Mouse (Mus musculus) E14TG2a.4 (cell line): ENCODE data around the gene Trp73.
A peak's percentile ranks its signal among the peaks of the same experiment; 100 is the strongest.

Experiments used
- H3K27me3 ChIP-seq: 2 replicates; pipeline ENCODE4 v1.6.1; 2014; ENCODE audit warnings: low read length, control low read depth; ENCODE audit not compliant: insufficient read depth
- H3K36me3 ChIP-seq: 2 replicates; pipeline ENCODE4 v1.6.1; 2014; ENCODE audit warnings: low read length, control low read depth; ENCODE audit not compliant: insufficient read depth
- H3K4me1 ChIP-seq: replicated peaks from 2 replicates; pipeline ENCODE4 v1.6.1; 2014; ENCODE audit warnings: low read depth, low read length, control low read depth
- H3K4me3 ChIP-seq: replicated peaks from 2 replicates; pipeline ENCODE4 v1.5.1; 2014; ENCODE audit warnings: mild to moderate bottlenecking, low read length
- H3K9me3 ChIP-seq: 2 replicates; pipeline ENCODE4 v1.6.1; 2014; ENCODE audit warnings: low read length, control low read depth
- CTCF ChIP-seq: conservative IDR thresholded peaks from 2 replicates; pipeline ENCODE4 v1.5.1; 2014; ENCODE audit warnings: low read length
- NANOG ChIP-seq: IDR thresholded peaks from 2 replicates; pipeline ENCODE4 v1.6.1; 2014; ENCODE audit warnings: borderline replicate concordance, low read length, mixed read lengths
- POU5F1 ChIP-seq: IDR thresholded peaks from 2 replicates; pipeline ENCODE4 v1.6.1; 2014; ENCODE audit warnings: low read length, borderline replicate concordance

Gene Trp73

GRCm38 (mm10) chr4:154081021-154081420 is 59.0 kb downstream of the Trp73 start:
- Histone ChIP-seq H3K4me3 (peak overlapping the region; percentile 76), H3K9me3 (no peaks in the 10 kb centered on the region), H3K4me1 (peaks cover 68% of the 10 kb centered on the region), H3K36me3 (no peaks in the 10 kb centered on the region), H3K27me3 (peaks cover 46% of the 10 kb centered on the region)
- TF ChIP-seq NANOG = no peak
- TF ChIP-seq CTCF = no peak
- TF ChIP-seq POU5F1 = no peak

- peaks cover 43% of the 10 kb centered on the region for H3K27me3 ChIP-seq
- H3K9me3 ChIP-seq = no peaks in the 10 kb centered on the region
- 0 out of 2 replicates have a peak overlapping the region, but pooled peaks have one; percentile 76 for H3K4me3 ChIP-seq
Measured at GRCm38 (mm10) chr4:154080211-154080610, 59.8 kb downstream of the Trp73 start.

GRCm38 (mm10) chr4:154071941-154072340 is 68.1 kb downstream of the Trp73 start:
- H3K4me3 ChIP-seq = no peak overlapping the region
- peaks cover 10% of the 10 kb centered on the region; the same call in 1 of the 2 replicates for H3K36me3 ChIP-seq
- peaks cover 67% of the 10 kb centered on the region for H3K27me3 ChIP-seq

More at GRCm38 (mm10) chr4:154080211-154080610, 59.8 kb downstream of the Trp73 start:
- no peak for TF ChIP-seq NANOG
- no peak for TF ChIP-seq CTCF
- no peak for TF ChIP-seq POU5F1
- Histone ChIP-seq H3K4me1 (peaks cover 60% of the 10 kb centered on the region), H3K36me3 (no peaks in the 10 kb centered on the region)

GRCm38 (mm10) chr4:154071521-154071920 is 68.5 kb downstream of the Trp73 start:
- Histone ChIP-seq H3K4me1 (peaks cover 20% of the 10 kb centered on the region), H3K9me3 (no peaks in the 10 kb centered on the region), H3K4me3 (peak overlapping the region; percentile 59; the same call in 1 of the 2 replicates), H3K27me3 (peaks cover 62% of the 10 kb centered on the region), H3K36me3 (peaks cover 10% of the 10 kb centered on the region; the same call in 1 of the 2 replicates)
- TF ChIP-seq NANOG = no peak
- no peak for TF ChIP-seq POU5F1
- TF ChIP-seq CTCF = no peak

More at GRCm38 (mm10) chr4:154071941-154072340, 68.1 kb downstream of the Trp73 start:
- Histone ChIP-seq H3K9me3 (no peaks in the 10 kb centered on the region), H3K4me1 (peaks cover 20% of the 10 kb centered on the region)
- no peak for TF ChIP-seq POU5F1
- TF ChIP-seq CTCF = no peak
- TF ChIP-seq NANOG = no peak

GRCm38 (mm10) chr4:154070896-154071295 is 69.1 kb downstream of the Trp73 start:
- Histone ChIP-seq H3K36me3 (peaks cover 10% of the 10 kb centered on the region; the same call in 1 of the 2 replicates), H3K4me3 (no peak overlapping the region), H3K4me1 (peaks cover 20% of the 10 kb centered on the region), H3K9me3 (no peaks in the 10 kb centered on the region), H3K27me3 (peaks cover 60% of the 10 kb centered on the region)
- no peak for TF ChIP-seq POU5F1
- no peak for TF ChIP-seq NANOG
- TF ChIP-seq CTCF = peak; percentile 40

- H3K4me1 ChIP-seq = peaks cover 5% of the 10 kb centered on the region
- H3K27me3 ChIP-seq = peaks cover 41% of the 10 kb centered on the region
- H3K9me3 ChIP-seq = no peaks in the 10 kb centered on the region
- H3K4me3 ChIP-seq = no peak overlapping the region
- peak; percentile 72 for TF ChIP-seq CTCF
- TF ChIP-seq NANOG = no peak
- H3K36me3 ChIP-seq = peaks cover 34% of the 10 kb centered on the region
Measured at GRCm38 (mm10) chr4:154064827-154065773, 74.9 kb downstream of the Trp73 start.

- Histone ChIP-seq H3K36me3 (peaks cover 51% of the 10 kb centered on the region), H3K4me1 (peaks cover 8% of the 10 kb centered on the region; the same call in 1 of the 2 replicates), H3K27me3 (peaks cover 77% of the 10 kb centered on the region), H3K4me3 (no peak overlapping the region), H3K9me3 (no peaks in the 10 kb centered on the region)
- TF ChIP-seq NANOG (no peak), CTCF (no peak), POU5F1 (no peak)
Measured at GRCm38 (mm10) chr4:154057696-154058095, 82.3 kb downstream of the Trp73 start.

- TF ChIP-seq NANOG = no peak
- TF ChIP-seq POU5F1 = no peak
- TF ChIP-seq CTCF = no peak
- Histone ChIP-seq H3K4me1 (peaks cover 8% of the 10 kb centered on the region; the same call in 1 of the 2 replicates), H3K27me3 (peaks cover 80% of the 10 kb centered on the region), H3K4me3 (no peak overlapping the region), H3K9me3 (no peaks in the 10 kb centered on the region), H3K36me3 (peaks cover 41% of the 10 kb centered on the region)
Measured at GRCm38 (mm10) chr4:154056661-154057060, 83.3 kb downstream of the Trp73 start.
